Mouse (Mus musculus) midbrain, embryonic 10.5 days (tissue): ENCODE data around the gene Gm17657. TPM values are rescaled to one million over a fixed set of nuclear protein-coding genes. Genes with fewer than 3 reads are reported as not detected.

Source experiments
- DNase-seq: peaks from one replicate; pipeline ENCODE4 v3.0.0-alpha.2; 2017; ENCODE audit warnings: low spot score
- H3K27ac ChIP-seq: fragments of 300-500 bp; sonication (generic); replicated peaks from 2 replicates; pipeline ENCODE4 v1.5.1; 2016; ENCODE audit warnings: mild to moderate bottlenecking
- H3K27me3 ChIP-seq: fragments of 300-500 bp; sonication (generic); 2 replicates; pipeline ENCODE4 v1.6.1; 2016; ENCODE audit warnings: low read depth, mild to moderate bottlenecking; ENCODE audit not compliant: poor library complexity, severe bottlenecking
- H3K36me3 ChIP-seq: fragments of 300-500 bp; sonication (generic); 2 replicates; pipeline ENCODE4 v1.6.1; 2016; ENCODE audit warnings: mild to moderate bottlenecking, moderate library complexity
- H3K4me1 ChIP-seq: fragments of 300-500 bp; sonication (generic); 2 replicates; pipeline ENCODE4 v1.6.1; 2016
- H3K4me3 ChIP-seq: fragments of 300-500 bp; sonication (generic); 2 replicates; pipeline ENCODE4 v1.5.1; 2016; ENCODE audit warnings: mild to moderate bottlenecking, moderate library complexity
- H3K9me3 ChIP-seq: fragments of 300-500 bp; sonication (generic); replicated peaks from 2 replicates; pipeline ENCODE4 v1.6.1; 2016; ENCODE audit warnings: mild to moderate bottlenecking
- WGBS: fragments of 180-500 bp; shearing (Covaris S2); methylation state at CpG from one replicate; pipeline ENCODE4 v1.1.7; 2016; 5-methylcytosine and 5-hydroxymethylcytosine counted together
- polyA plus RNA-seq: library from polyadenylated mRNA; unstranded; fragments of >200 nt; fragmentation: Nextera tagmentation; extraction: Ambion mirVana; gene quantifications from 2 replicates; pipeline ENCODE4 v1.2.1, GENCODE M21; 2016

Gene Gm17657
- polyA plus RNA-seq, 1 experiment from 2014 or later, result not detected

DNA sequence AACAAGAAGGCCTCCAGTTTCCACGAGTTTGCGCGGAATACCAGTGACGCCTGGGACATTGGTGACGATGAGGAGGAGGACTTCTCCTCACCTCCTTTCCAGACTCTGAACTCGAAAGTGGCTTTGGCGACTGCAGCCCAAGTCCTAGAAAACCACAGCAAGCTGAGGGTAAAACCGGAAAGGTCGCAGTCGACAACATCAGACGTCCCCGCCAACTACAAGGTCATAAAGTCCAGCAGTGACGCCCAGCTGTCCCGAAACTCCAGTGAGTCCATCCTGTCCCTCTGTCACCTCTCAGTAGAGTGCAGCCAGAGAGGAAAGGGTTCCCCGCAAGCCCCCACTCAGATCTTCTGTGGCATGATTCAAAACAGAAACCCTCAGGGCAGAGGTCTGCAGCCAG is 19.0 kb upstream of the Gm17657 start:
- peaks cover 87% of the 10 kb centered on the region for H3K36me3 ChIP-seq
- H3K4me3 ChIP-seq, result no peak overlapping the region
- H3K4me1 ChIP-seq, result no peaks in the 10 kb centered on the region
- no peaks in the 10 kb centered on the region for H3K9me3 ChIP-seq
- DNase-seq, result no peak
- H3K27ac ChIP-seq, result no peak overlapping the region
- WGBS, result 95% methylated on average over 15 of the region's 15 CpGs
- no peaks in the 10 kb centered on the region for H3K27me3 ChIP-seq

DNA sequence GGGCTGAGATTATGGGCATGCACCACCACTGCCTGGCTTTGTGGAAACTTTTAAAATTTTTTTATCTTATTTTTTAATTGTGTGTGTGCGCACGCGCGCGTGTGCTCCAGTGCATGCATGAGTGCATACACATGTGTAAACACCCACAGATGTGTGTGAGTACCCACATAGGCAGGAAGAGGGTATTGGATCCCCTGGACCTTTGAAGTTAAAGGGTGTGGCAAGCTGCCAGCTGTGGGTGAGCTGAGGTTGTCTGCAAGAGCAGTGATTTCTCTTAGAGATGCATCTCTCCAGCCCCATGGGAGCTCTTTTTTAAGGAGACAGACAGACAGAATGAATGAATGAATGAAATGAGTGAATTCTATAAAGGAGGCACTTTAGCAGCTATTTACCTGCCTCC is 16.1 kb upstream of the Gm17657 start:
- H3K4me3 ChIP-seq, result no peak overlapping the region
- no peaks in the 10 kb centered on the region for H3K9me3 ChIP-seq
- H3K27ac ChIP-seq, result no peak overlapping the region
- no peaks in the 10 kb centered on the region for H3K4me1 ChIP-seq
- H3K27me3 ChIP-seq, result no peaks in the 10 kb centered on the region
- DNase-seq, result no peak
- peaks cover 58% of the 10 kb centered on the region for H3K36me3 ChIP-seq
- WGBS, result 97% methylated on average over 5 of the region's 5 CpGs

DNA sequence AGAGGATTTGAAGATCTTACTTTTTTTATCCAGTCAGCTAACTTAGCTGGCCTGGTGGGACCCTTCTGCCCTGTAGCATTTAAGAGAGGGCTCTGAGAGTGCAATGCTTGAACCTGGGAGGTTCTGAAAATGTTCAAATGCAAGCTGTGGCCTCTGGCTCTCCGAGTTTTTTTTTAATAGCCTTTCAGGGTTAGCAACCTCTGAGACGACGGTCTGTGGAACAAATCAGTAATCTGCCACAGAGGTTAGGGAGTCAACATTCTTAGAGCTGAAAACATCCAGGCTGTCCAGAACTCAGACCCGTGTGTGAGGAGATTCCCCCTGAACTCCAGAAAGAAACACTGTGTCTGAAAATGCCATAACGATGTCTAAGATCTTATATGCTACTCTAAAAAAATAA is 9.0 kb upstream of the Gm17657 start:
- WGBS, result 90% methylated on average over 5 of the region's 5 CpGs
- Histone ChIP-seq H3K4me1 (no peaks in the 10 kb centered on the region), H3K27ac (no peak overlapping the region), H3K27me3 (no peaks in the 10 kb centered on the region), H3K9me3 (peaks cover 5% of the 10 kb centered on the region; the same call in 1 of the 2 replicates), H3K36me3 (peaks cover 24% of the 10 kb centered on the region), H3K4me3 (no peak overlapping the region)
- no peak for DNase-seq

DNA sequence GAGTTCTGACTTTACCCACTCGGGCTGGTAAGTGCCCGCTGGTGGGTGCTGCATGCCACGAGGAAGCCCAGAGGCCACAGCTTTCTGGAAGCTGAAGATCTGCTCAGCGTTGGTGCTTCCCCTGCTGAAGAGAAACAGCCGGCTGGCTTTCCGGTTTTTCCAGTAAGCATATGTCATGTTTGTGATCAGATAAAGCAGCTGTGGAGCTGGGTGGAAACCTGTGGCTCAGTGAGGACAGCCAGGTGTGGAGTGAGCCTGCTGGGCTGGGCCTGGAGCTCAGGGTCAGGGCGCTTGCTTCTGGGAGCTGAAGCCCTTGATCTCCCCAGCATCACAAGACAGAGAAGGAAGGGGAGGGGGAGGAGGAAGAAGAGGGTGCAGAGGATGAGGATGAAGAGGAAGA is 7.5 kb upstream of the Gm17657 start:
- H3K9me3 ChIP-seq, result peaks cover 5% of the 10 kb centered on the region; the same call in 1 of the 2 replicates
- H3K4me3 ChIP-seq, result no peak overlapping the region
- no peaks in the 10 kb centered on the region for H3K4me1 ChIP-seq
- WGBS, result 90% methylated on average over 7 of the region's 7 CpGs
- H3K36me3 ChIP-seq, result peaks cover 24% of the 10 kb centered on the region
- no peak for DNase-seq
- H3K27me3 ChIP-seq, result no peaks in the 10 kb centered on the region
- no peak overlapping the region for H3K27ac ChIP-seq

DNA sequence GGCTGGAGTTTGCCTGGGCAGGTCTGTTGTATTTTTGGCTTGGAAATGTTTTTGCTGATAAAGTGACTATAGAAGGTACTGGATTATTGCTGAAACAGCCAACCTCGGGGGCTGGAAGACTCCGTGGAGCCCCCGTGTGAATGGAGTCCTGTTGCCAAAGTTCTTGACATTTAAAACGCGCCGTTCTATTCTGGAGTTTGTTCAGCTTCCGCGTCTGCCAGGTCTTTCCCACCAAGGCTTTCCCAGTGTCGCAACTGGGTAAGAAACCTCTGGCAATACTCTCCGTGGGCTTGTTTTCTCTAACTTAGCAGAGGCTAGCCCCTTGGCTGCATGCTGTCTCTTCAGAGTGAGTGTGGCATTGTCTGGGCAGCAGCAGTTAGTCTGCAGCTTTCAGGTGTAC is 7.0 kb upstream of the Gm17657 start:
- no peak for DNase-seq
- Histone ChIP-seq H3K27ac (no peak overlapping the region), H3K9me3 (peaks cover 5% of the 10 kb centered on the region; the same call in 1 of the 2 replicates), H3K4me3 (no peak overlapping the region), H3K4me1 (peaks cover 2% of the 10 kb centered on the region; the same call in 1 of the 2 replicates), H3K36me3 (peaks cover 24% of the 10 kb centered on the region), H3K27me3 (no peaks in the 10 kb centered on the region)
- WGBS, result 94% methylated on average over 10 of the region's 10 CpGs

DNA sequence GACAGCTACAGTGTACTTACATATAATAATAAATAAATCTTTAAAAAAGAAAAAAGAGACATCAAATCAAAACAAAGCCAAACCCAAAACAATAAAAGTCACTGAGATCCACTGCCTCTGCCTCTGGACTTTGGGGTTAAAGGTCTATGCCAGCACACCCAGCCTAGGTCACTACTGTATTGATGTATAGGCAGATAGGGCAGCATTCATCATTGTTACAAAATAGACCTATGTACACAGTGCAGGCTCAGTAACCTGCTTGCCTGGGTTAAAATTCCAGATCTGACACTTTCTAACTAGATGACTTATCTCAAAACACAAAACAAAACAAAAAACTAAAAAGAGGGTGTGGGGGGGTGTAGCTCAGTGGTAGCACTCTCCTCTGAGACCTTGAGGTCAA is 4.7 kb upstream of the Gm17657 start:
- Histone ChIP-seq H3K27ac (no peak overlapping the region), H3K4me3 (no peak overlapping the region), H3K27me3 (no peaks in the 10 kb centered on the region), H3K4me1 (peaks cover 23% of the 10 kb centered on the region), H3K36me3 (peaks cover 14% of the 10 kb centered on the region), H3K9me3 (no peaks in the 10 kb centered on the region; the same call in 1 of the 2 replicates)
- no peak for DNase-seq

DNA sequence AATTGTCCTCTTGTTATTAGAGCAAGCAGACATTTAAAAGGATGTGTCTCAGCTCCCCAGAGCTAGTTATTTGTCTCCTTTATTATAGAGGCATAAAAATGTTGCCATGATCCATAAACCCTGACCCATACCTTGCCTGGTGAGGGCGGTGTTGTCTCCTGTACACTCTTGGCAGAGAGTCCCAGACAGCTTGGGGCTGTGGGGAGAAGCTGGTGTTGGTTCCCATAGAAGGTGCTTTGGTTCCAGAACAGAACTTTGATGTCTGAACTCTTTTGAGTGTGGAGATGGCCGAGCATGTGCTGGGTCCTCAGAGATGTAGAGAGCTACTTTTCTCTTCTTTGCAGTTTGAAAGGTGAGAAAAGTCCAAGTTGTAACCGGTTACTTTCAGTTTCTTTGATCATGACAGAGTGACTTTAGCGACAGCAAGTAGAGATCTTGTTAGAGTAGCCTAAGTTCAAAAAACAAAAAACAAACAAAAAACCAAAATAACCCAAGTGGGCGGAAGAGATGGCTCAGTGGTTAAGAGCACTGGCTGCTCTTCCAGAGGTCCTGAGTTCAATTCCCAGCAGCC is 2.8 kb upstream of the Gm17657 start, which contains the start of gene Tmem217:
Gene Tmem217, minus strand, starts transcription at position 224 of the 571 bp plus-strand sequence.
- 90% methylated on average over 5 of the region's 5 CpGs for WGBS
- peaks cover 9% of the 10 kb centered on the region for H3K36me3 ChIP-seq
- no peaks in the 10 kb centered on the region for H3K9me3 ChIP-seq
- peak within 1 kb of the TSS; percentile 97; the same call in 1 of the 2 replicates for H3K4me3 ChIP-seq
- no peak within 1 kb of the TSS for H3K27ac ChIP-seq
- H3K4me1 ChIP-seq, result peaks cover 26% of the 10 kb centered on the region
- H3K27me3 ChIP-seq, result no peaks in the 10 kb centered on the region
- no peak for DNase-seq

DNA sequence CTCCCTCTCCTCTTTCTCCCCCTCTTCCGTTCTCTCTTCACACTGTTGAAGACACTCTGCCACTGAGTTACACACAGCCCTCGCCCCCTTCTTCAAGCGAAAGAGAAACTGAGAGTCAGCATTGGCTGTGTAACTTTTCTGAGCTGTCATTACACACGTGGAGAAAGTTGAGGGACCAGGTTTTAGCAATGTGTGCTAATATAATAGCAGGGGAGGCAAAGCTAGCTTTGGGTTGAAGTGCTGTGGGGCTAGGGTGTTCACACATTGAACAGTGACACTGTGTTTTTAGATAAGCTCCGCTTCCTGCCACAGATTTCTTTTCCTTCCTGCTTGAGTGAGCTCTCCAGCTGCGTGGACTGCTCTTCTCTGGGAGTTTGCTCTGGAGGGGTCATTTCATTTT is 1.6 kb upstream of the Gm17657 start:
- Histone ChIP-seq H3K4me1 (peaks cover 26% of the 10 kb centered on the region), H3K9me3 (no peaks in the 10 kb centered on the region), H3K27me3 (no peaks in the 10 kb centered on the region), H3K36me3 (no peaks in the 10 kb centered on the region), H3K4me3 (peak overlapping the region; percentile 97), H3K27ac (no peak overlapping the region)
- 73% methylated on average over 6 of the region's 6 CpGs for WGBS
- no peak for DNase-seq

DNA sequence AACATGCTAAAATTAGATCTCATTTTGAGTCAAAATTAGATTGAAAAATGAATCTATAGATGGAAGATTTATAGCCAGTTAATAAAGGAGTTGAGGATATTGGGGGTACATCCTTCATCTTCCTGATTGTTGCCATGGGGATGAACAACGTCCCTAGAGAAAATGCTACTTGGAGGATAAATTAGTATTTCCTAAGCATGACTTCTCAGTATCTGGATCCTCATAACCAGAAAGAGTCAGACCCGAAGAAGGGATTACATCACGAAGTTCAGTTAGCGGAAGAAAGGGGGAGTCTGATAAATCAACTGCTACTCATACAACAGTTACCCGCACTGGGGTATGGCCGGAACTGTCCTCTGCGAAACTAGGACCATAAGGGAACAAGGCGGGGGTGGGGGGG is 444 bp downstream of the Gm17657 start:
- no peak for DNase-seq
- peak overlapping the region; percentile 97 for H3K4me3 ChIP-seq
- no peaks in the 10 kb centered on the region for H3K27me3 ChIP-seq
- no peaks in the 10 kb centered on the region for H3K36me3 ChIP-seq
- H3K27ac ChIP-seq, result no peak overlapping the region
- H3K9me3 ChIP-seq, result no peaks in the 10 kb centered on the region
- WGBS, result 58% methylated on average over 8 of the region's 8 CpGs
- peaks cover 26% of the 10 kb centered on the region for H3K4me1 ChIP-seq

DNA sequence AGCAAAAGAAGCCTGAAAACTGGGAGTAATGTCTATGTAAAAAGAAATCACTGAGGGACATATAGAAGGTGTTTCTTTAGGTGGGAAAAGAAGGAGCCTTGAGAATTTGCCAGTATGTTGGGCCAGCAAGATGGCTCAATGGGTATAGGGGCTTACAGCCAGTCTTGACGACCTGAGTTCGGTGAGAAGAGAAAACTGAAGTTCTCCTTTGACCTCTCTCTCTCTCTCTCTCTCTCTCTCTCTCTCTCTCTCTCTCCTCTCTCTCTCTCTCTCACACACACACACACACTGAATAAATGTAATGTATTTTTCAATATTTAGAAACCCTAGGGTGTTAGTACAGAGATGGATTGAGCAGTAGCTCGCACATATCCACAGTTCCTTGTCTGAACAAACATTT is 944 bp downstream of the Gm17657 start:
- 68% methylated on average over 3 of the region's 3 CpGs for WGBS
- Histone ChIP-seq H3K4me1 (peaks cover 26% of the 10 kb centered on the region), H3K27me3 (no peaks in the 10 kb centered on the region), H3K36me3 (no peaks in the 10 kb centered on the region), H3K27ac (no peak overlapping the region), H3K9me3 (no peaks in the 10 kb centered on the region), H3K4me3 (no peak overlapping the region)
- no peak for DNase-seq

DNA sequence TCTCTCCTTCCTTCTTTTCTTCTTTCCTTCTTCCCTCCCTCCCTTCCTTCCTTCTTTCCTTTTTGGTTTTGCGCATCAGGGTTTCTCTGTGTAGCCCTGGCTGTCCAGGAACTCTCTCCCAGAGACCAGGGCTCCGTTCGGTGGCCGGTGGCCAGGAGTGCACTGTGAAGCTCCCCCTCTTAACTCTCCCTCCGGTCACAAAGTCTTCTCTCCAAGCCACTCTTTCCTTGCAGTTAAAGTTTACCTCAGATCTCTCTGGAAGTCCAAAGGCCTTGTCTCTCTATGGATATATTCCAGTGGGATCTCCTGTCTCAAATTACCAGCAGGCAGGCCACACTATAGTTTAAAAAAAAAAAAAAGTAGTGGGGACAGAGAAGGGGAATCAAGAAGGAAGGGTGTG is 4.2 kb downstream of the Gm17657 start:
- Histone ChIP-seq H3K4me3 (no peak overlapping the region), H3K9me3 (no peaks in the 10 kb centered on the region), H3K36me3 (no peaks in the 10 kb centered on the region), H3K27ac (no peak overlapping the region), H3K4me1 (peaks cover 11% of the 10 kb centered on the region), H3K27me3 (no peaks in the 10 kb centered on the region)
- no peak for DNase-seq
- WGBS, result 95% methylated on average over 5 of the region's 5 CpGs

DNA sequence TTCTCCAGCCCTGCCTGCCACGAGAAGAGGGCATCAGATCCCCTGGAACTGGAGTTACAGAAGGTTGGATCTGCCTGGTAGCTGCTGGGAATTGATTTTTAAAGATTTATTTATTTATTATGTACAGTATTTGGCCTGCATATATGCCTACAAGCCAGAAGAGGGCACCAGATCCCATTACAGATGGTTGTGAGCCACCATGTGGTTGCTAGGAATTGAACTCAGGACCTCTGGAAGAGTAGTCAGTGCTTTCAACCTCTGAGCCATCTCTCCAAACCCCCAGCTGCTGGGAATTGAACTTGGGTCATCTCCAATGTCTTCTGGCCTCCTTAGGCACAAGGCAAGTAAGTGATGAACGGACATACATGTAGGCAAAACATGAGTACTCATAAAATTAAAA is 5.4 kb downstream of the Gm17657 start:
- Histone ChIP-seq H3K27ac (no peak overlapping the region), H3K36me3 (no peaks in the 10 kb centered on the region), H3K9me3 (no peaks in the 10 kb centered on the region), H3K4me3 (no peak overlapping the region), H3K4me1 (peaks cover 1% of the 10 kb centered on the region; the same call in 1 of the 2 replicates), H3K27me3 (no peaks in the 10 kb centered on the region)
- no peak for DNase-seq
- 84% methylated on average over 2 of the region's 2 CpGs for WGBS

DNA sequence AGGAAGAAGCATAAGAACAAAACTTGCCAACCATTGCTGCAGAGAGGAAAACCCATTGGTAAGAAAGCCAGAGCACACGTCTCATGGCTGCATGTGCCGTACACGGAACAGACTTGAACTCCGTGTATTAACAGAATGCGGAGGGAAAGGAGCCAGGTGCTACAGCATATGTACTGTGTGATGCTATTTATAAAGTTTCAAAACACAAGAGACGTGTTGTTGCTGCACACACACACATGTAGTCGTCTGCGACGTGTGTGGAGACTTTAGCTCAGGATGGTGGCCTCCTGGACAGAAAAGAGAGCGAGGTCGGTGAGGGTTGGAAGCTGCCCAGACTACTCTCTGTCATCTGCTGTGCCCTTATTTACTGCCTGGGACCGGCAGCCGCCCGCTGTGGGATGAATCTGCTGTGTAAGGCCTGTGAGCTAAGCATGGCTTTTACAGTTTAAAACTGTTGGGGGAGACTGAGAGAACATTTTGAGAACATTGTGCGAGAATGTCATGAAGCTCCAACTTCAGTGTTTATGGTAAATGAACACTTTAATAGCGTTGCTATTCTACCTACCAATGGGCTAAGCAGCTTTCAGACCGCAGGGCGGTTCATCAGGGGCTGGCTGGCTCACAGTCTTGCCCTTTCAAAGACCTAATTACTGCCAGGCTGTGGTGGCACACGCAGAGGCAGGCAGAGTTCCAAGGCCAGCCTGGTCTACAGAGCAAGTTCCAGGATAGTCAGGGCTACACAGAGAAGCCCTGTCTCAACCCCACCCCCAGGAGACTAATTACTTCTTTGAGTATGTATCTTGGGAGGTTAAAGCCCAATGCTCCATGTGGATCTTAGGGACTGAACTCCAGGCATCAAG is 6.4 kb downstream of the Gm17657 start:
- Histone ChIP-seq H3K4me1 (no peaks in the 10 kb centered on the region), H3K27ac (no peak overlapping the region), H3K36me3 (no peaks in the 10 kb centered on the region), H3K4me3 (no peak overlapping the region), H3K9me3 (no peaks in the 10 kb centered on the region), H3K27me3 (no peaks in the 10 kb centered on the region)
- no peak for DNase-seq
- 89% methylated on average over 19 of the region's 19 CpGs for WGBS
